Mouse (Mus musculus) liver, postnatal 0 days (tissue): Measurements from ENCODE around the gene Bpgm.

ENCODE experiments used
- CTCF ChIP-seq: sonication (generic); IDR thresholded peaks from 2 replicates; pipeline ENCODE4 v1.5.1; 2016; ENCODE audit warnings: antibody characterized with exemption, low read depth
- EP300 ChIP-seq: IDR thresholded peaks from 2 replicates; pipeline ENCODE4 v1.6.1; 2016; ENCODE audit warnings: antibody characterized with exemption, low read depth, mild to moderate bottlenecking

- TF ChIP-seq CTCF: 0 out of 2 replicates have a peak, but pooled peaks have one; percentile 12
- TF ChIP-seq EP300: no peak
These were observed 49.5 kb downstream of the Bpgm start for GRCm38 (mm10) chr6:34525499-34525924.
